Mouse (Mus musculus): Measurements from ENCODE around the gene Emp3. TPM values are rescaled to one million over a fixed set of nuclear protein-coding genes. Genes with fewer than 3 reads are reported as not detected.
"Not testable (repeated sequence)": the region's sequence is repeated elsewhere in the genome, so short reads cannot be mapped to it uniquely, and the experiment has no call there.

Emp3 gene
- total RNA-seq, 2 experiments from 2014 or later, result 20.9 to 28.7 TPM

DNA sequence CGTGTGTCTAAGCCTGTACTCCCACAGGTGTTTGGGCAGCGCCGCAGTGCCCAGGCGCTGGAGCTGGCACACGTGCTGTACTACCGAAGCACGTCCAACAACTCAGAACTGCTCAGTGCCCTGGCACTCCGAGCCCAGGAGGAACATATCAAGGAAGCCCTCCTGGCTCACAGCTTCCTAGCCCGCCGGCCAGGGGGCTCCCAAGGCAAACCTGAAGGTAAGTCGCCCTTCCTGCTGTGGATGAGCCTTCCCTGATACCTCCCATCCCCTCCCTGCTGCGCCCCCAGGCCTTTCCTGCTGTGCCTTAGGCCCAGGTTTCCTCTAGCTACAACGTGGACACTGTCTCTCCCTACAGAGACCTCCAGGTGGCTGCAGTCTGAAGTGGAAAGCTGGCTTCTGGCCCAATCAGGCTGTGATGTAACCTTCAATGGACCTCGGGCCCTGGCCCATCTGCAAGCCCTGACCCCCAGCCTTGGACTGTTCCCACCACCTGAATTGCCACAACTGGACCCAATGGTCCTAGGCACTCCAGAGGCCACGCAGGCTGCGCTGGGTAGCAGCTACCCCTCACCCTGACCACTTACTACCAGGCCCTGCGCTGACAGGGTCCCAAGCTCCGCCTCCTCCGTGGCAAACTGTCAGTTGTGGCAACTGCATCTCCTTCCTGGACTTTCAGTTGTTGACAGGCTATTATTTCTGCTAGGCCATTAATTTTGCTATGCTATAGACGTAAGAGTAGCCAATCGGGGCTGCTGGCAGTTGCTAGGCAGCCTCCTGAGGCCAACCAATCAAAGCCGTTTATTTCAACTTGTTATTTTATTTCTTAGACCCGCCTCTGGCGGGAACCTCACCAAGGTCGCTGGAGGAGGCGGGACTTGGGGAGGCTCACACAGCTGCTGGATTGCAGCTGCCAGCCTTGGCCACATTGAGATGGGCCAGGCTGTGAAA, 4.9 kb downstream of the Emp3 start:
- peak; percentile 81 for DNase-seq (ENCODE audit: low spot score)
- intact Hi-C loops (cut with DNase I), result no loop called here

GRCm38 (mm10) chr7:45915011-45915410, 6.2 kb downstream of the Emp3 start:
- intact Hi-C loops (cut with DNase I), result no loop called here
- DNase-seq (ENCODE audit: low spot score), result no peak

- no peak for DNase-seq (ENCODE audit: low spot score)
- intact Hi-C loops (cut with DNase I), result no loop called here
Observed at GRCm38 (mm10) chr7:45914067-45914466, 7.1 kb downstream of the Emp3 start.

DNA sequence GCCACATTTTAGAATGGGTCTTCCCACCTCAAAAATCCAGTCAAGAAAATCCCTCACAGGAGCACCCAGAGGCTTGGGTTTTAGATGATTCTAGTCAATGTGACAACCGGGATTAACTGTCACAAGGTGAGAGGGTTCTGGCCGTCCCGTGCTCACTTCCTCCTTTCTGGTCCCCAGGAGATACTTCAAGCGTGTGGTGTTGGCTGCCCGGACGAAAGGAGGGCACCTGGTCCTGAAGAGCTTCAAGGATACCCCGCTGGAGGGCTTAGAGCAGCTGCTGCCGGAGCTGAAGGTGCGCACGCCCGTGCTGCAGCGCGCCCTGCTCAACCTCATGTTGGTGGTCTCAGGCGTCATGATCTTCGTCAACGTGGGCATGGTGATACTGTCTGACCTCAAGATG, 12.1 kb downstream of the Emp3 start:
- DNase-seq (ENCODE audit: low spot score), result no peak
- intact Hi-C loops (cut with DNase I), result no loop called here

- intact Hi-C loops (cut with DNase I), result no loop called here
- no peak for DNase-seq (ENCODE audit: low spot score)
Observed at GRCm38 (mm10) chr7:45908384-45908783, 12.8 kb downstream of the Emp3 start.

GRCm38 (mm10) chr7:45906622-45907021, 14.6 kb downstream of the Emp3 start:
- no peak for DNase-seq (ENCODE audit: low spot score)
- intact Hi-C loops (cut with DNase I), result no loop called here

DNA sequence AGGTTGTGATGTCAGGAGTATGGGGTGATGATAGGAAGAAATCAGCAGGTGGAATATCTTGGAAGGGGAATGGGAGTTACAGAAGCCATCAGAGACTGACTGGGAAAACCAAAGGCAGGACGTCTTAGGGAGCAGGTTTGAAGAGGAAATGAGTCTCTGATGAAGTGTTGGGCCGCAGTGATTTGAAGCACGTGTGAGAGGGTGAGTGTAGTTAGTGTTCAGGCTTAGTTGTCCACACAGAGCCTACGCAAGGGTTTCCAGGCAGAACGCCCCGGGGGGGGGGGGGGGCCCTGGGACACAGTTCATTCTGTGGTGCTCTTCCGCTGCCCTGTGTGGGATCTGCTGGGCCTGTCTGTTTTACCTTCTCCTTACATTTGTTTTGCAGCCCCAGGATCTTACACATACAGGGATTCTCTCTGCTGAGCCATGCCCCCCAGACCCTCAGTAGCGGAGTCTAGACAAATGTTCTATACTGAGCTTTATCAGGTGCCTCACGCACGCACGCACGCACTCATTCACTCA, 18.7 kb downstream of the Emp3 start:
- intact Hi-C loops (cut with DNase I), result no loop called here
- DNase-seq (ENCODE audit: low spot score), result no peak

- intact Hi-C loops (cut with DNase I), result no loop called here
- DNase-seq (ENCODE audit: low spot score), result no peak
Observed at GRCm38 (mm10) chr7:45901562-45901961, 19.6 kb downstream of the Emp3 start.

GRCm38 (mm10) chr7:45898125-45898524, 23.1 kb downstream of the Emp3 start:
- DNase-seq (ENCODE audit: low spot score); intact Hi-C loops (cut with DNase I): not testable (repeated sequence)

- DNase-seq (ENCODE audit: low spot score), result no peak
- intact Hi-C loops (cut with DNase I), result loop anchor here (2.0 kb wide), 1 partner anchor 27 kb away; the partner anchor contains the start of gene Ccdc114
Observed at GRCm38 (mm10) chr7:45897258-45897757, 23.9 kb downstream of the Emp3 start.

DNA sequence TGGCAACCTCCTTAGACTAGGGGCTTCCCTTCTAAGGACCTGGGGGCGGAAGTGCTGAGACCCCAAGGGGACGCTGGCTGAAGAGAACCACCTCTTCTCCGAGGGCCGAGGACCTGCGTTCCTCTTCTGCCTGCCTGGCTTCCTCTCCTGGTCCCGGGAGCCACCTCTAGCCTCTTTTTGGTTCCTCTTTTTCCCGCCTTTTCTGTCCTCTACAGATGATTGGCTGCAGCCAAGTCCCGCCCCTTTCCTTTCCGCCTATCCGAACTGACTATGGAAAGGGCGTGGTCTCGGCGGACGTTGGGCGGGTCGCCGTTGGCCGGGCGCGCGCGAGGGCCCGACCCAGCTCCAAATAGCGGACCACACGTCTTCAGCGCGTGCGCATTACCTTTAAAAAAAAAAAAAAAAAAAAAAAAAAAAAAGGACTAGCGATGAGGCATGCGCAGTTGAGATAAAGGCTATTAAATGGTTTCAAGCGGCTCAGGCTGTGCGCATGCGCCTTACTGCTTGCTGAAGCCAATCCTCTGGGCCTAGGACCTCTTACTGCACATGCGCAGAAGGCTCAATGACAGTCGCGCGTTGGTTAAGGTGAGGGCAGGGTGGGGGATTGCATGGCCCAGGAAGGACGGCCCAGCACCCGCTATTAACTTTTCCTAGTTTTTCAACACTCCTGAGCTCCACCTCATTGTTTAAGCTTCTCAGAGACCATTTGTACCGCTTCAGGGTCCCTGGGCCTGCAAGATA, 24.5 kb downstream of the Emp3 start, which contains the start of the genes Syngr4 and Tmem143:
Gene Syngr4, minus strand, starts transcription at position 198 of the 741 bp plus-strand sequence.
Gene Tmem143, plus strand, starts transcription at position 425 of the 741 bp plus-strand sequence.
- intact Hi-C loops (cut with DNase I), result loop anchor here (2.0 kb wide), 1 partner anchor 28 kb away; the partner anchor contains the start of gene Ccdc114
- DNase-seq (ENCODE audit: low spot score), result peak; percentile 95

GRCm38 (mm10) chr7:45895931-45896516, 25.2 kb downstream of the Emp3 start:
- DNase-seq (ENCODE audit: low spot score), result no peak
- intact Hi-C loops (cut with DNase I), result loop anchor here (2.0 kb wide), 2 partner anchors 17 to 29 kb away; partner anchors contain the start of genes Ccdc114 and Grin2d

GRCm38 (mm10) chr7:45892651-45893050, 28.6 kb downstream of the Emp3 start:
- intact Hi-C loops (cut with DNase I), result no loop called here
- no peak for DNase-seq (ENCODE audit: low spot score)

DNA sequence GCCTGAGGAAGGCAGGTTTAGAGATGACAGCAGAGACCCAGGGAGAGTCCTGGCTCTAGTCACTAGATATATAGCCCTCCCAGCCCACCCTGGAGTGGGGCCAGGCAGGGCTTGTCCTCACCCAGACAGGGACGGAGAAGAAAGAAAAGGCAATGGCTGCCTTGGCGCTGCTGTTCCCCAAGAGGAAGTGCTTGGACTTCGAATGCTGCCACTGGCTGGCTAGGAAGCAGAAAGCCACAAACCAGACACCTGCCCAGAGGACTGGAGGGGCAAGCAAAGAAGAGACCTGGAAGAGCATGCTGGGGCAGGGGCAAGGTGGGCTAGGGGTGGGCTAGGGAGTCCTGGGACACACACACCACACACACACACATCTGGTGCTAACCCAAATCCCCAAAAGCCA, 34.0 kb downstream of the Emp3 start:
- intact Hi-C loops (cut with DNase I), result no loop called here
- DNase-seq (ENCODE audit: low spot score), result no peak

DNA sequence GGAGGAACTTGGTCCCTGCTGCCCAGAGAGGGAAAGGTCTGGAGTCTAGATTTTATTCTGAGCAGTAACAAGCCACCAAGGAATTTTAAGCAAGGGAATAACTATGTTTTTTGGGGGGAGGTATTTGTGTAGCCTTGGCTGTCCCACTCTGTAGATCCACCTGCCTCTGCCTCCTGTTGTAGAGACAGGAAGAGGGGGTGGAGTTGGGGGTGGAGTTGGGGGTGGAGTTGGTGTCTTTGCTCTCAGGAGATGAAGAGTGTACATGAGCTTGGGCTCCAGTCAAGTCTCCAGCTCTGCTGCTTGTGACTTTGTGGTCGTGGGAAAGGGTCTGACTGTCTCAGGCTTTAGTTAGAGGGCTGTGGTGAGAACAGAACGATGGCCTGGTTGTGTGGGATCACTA, 40.2 kb downstream of the Emp3 start:
- intact Hi-C loops (cut with DNase I), result no loop called here
- DNase-seq (ENCODE audit: low spot score), result no peak

DNA sequence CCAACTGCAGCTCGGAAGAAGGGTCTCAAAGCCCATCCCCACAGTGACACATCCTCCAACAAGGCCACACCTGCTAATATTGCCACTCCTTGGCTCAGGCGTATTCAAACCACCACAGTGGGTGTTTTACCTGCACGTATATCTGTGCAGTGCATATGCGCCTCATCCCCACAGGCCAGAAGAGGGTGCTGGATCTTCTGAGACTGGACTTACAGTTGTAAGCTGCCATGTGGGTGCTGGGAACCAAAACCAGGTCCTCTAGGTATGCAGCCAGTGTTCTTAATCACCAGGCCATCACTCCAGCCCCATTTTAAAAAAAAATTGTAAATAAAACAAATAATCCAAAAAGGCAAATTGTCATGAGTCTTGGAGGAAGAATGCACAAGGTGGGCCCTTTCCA, 40.7 kb downstream of the Emp3 start:
- intact Hi-C loops (cut with DNase I), result no loop called here
- DNase-seq (ENCODE audit: low spot score), result no peak

GRCm38 (mm10) chr7:45878278-45878677, 42.9 kb downstream of the Emp3 start, which contains the start of gene Grin2d:
Gene Grin2d (minus strand): TSS chr7:45878378.
- intact Hi-C loops (cut with DNase I), result loop anchor here (2.0 kb wide), 1 partner anchor 17 kb away; no protein-coding TSS in a partner anchor
- DNase-seq (ENCODE audit: low spot score), result not testable (repeated sequence)

GRCm38 (mm10) chr7:45876895-45877294, 44.3 kb downstream of the Emp3 start:
- no peak for DNase-seq (ENCODE audit: low spot score)
- intact Hi-C loops (cut with DNase I), result no loop called here

All from heart, postnatal 25 days (tissue).